Mouse (Mus musculus) stomach, embryonic 14.5 days (tissue): ENCODE results near the gene Slc9a3r1. TPM values are rescaled to one million over a fixed set of nuclear protein-coding genes. Genes with fewer than 3 reads are reported as not detected.
A peak's percentile ranks its signal among the peaks of the same experiment; 100 is the strongest.

Source experiments
- ATAC-seq: fragments of 200-750 bp; cut with Nextera tagmentation; 2 replicates; pipeline ENCODE4 v1.8.0; 2017; ENCODE audit warnings: low read depth, moderate TSS enrichment; ENCODE audit not compliant: insufficient number of reproducible peaks, insufficient read depth, low FRiP score
- H3K27ac ChIP-seq: fragments of 300-500 bp; sonication (generic); 2 replicates; pipeline ENCODE4 v1.5.1; 2014; ENCODE audit warnings: mild to moderate bottlenecking, low read length, moderate library complexity, mixed read lengths
- H3K27me3 ChIP-seq: fragments of 300-500 bp; sonication (generic); 2 replicates; pipeline ENCODE4 v1.6.1; 2014; ENCODE audit warnings: low read length, control low read depth, mixed read lengths; ENCODE audit not compliant: control insufficient read depth, insufficient read depth
- H3K36me3 ChIP-seq: fragments of 300-500 bp; sonication (generic); 2 replicates; pipeline ENCODE4 v1.6.1; 2014; ENCODE audit warnings: mild to moderate bottlenecking, control low read depth, low read length, moderate library complexity, mixed read lengths; ENCODE audit not compliant: control insufficient read depth, insufficient read depth
- H3K4me1 ChIP-seq: fragments of 300-500 bp; sonication (generic); 2 replicates; pipeline ENCODE4 v1.6.1; 2014; ENCODE audit warnings: low read length, control low read depth, mixed read lengths; ENCODE audit not compliant: control insufficient read depth, insufficient read depth
- H3K4me2 ChIP-seq: fragments of 300-500 bp; sonication (generic); replicated peaks from 2 replicates; pipeline ENCODE4 v1.6.1; 2014; ENCODE audit warnings: low read depth, low read length, control low read depth
- H3K4me3 ChIP-seq: fragments of 300-500 bp; sonication (generic); 2 replicates; pipeline ENCODE4 v1.5.1; 2014; ENCODE audit warnings: low read depth, low read length, control low read depth
- H3K9ac ChIP-seq: fragments of 300-500 bp; sonication (generic); replicated peaks from 2 replicates; pipeline ENCODE4 v1.6.1; 2014; ENCODE audit warnings: low read depth, mild to moderate bottlenecking, control low read depth, low read length, moderate library complexity, mixed read lengths
- H3K9me3 ChIP-seq: fragments of 300-500 bp; sonication (generic); 2 replicates; pipeline ENCODE4 v1.6.1; 2016; ENCODE audit warnings: low read depth, low read length, control low read depth; ENCODE audit not compliant: control insufficient read depth
- WGBS: fragments of 180-500 bp; shearing (Covaris S2); extraction: QIAGEN DNeasy Blood & Tissue Kit; methylation state at CpG from one replicate; pipeline ENCODE4 v1.1.7; 2014; 5-methylcytosine and 5-hydroxymethylcytosine counted together
- polyA plus RNA-seq: library from polyadenylated mRNA; unstranded; fragments of >200 nt; fragmentation: Nextera tagmentation; extraction: Ambion mirVana; gene quantifications from 2 replicates; pipeline ENCODE4 v1.2.1, GENCODE M21; 2014

Gene Slc9a3r1
- polyA plus RNA-seq, 1 experiment from 2014 or later: 105 TPM

- H3K9ac ChIP-seq: no peak overlapping the region
- no peaks in the 10 kb centered on the region for H3K9me3 ChIP-seq
- H3K4me1 ChIP-seq: peaks cover 58% of the 10 kb centered on the region
- H3K27ac ChIP-seq: peak overlapping the region; percentile 66; the same call in 1 of the 2 replicates
- peak overlapping the region; percentile 32 for H3K4me2 ChIP-seq
- ATAC-seq: peak; percentile 34
- H3K36me3 ChIP-seq: no peaks in the 10 kb centered on the region; the same call in 1 of the 2 replicates
- no peaks in the 10 kb centered on the region for H3K27me3 ChIP-seq
- H3K4me3 ChIP-seq: no peak overlapping the region
- WGBS: 16% methylated on average over 10 of the region's 10 CpGs
Observed at GRCm38 (mm10) chr11:115177559-115178195, 14.5 kb downstream of the Slc9a3r1 start.

GRCm38 (mm10) chr11:115178766-115179165 lies 15.6 kb downstream of the Slc9a3r1 start:
- Histone ChIP-seq H3K4me3 (no peak overlapping the region), H3K9me3 (no peaks in the 10 kb centered on the region), H3K36me3 (no peaks in the 10 kb centered on the region; the same call in 1 of the 2 replicates), H3K27me3 (no peaks in the 10 kb centered on the region), H3K4me2 (no peak overlapping the region), H3K27ac (peak overlapping the region; percentile 33; the same call in 1 of the 2 replicates), H3K9ac (no peak overlapping the region), H3K4me1 (peaks cover 47% of the 10 kb centered on the region)
- ATAC-seq: no peak
- 47% methylated on average over 2 of the region's 2 CpGs for WGBS

GRCm38 (mm10) chr11:115179191-115179590 lies 16.1 kb downstream of the Slc9a3r1 start:
- no peak overlapping the region for H3K4me2 ChIP-seq
- H3K27me3 ChIP-seq: no peaks in the 10 kb centered on the region
- no peak overlapping the region for H3K4me3 ChIP-seq
- no peak overlapping the region for H3K9ac ChIP-seq
- 69% methylated on average over 6 of the region's 6 CpGs for WGBS
- ATAC-seq: no peak
- no peaks in the 10 kb centered on the region for H3K9me3 ChIP-seq
- peaks cover 43% of the 10 kb centered on the region for H3K4me1 ChIP-seq
- H3K36me3 ChIP-seq: no peaks in the 10 kb centered on the region; the same call in 1 of the 2 replicates
- H3K27ac ChIP-seq: peak overlapping the region; percentile 33; the same call in 1 of the 2 replicates

- no peaks in the 10 kb centered on the region for H3K27me3 ChIP-seq
- H3K36me3 ChIP-seq: no peaks in the 10 kb centered on the region; the same call in 1 of the 2 replicates
- no peak overlapping the region for H3K9ac ChIP-seq
- H3K27ac ChIP-seq: no peak overlapping the region
- no peak for ATAC-seq
- no peak overlapping the region for H3K4me3 ChIP-seq
- H3K4me2 ChIP-seq: no peak overlapping the region
- 64% methylated on average over 6 of the region's 6 CpGs for WGBS
- H3K4me1 ChIP-seq: peaks cover 38% of the 10 kb centered on the region
- H3K9me3 ChIP-seq: no peaks in the 10 kb centered on the region
Observed at GRCm38 (mm10) chr11:115179881-115180280, 16.7 kb downstream of the Slc9a3r1 start.

- H3K27ac ChIP-seq: no peak overlapping the region
- no peak overlapping the region for H3K4me3 ChIP-seq
- no peaks in the 10 kb centered on the region; the same call in 1 of the 2 replicates for H3K36me3 ChIP-seq
- ATAC-seq: no peak
- WGBS: 19% methylated on average over 12 of the region's 12 CpGs
- no peaks in the 10 kb centered on the region for H3K27me3 ChIP-seq
- H3K9ac ChIP-seq: no peak overlapping the region
- no peak overlapping the region for H3K4me2 ChIP-seq
- peaks cover 23% of the 10 kb centered on the region for H3K4me1 ChIP-seq
- no peaks in the 10 kb centered on the region for H3K9me3 ChIP-seq
Observed at GRCm38 (mm10) chr11:115181913-115182638, 18.9 kb downstream of the Slc9a3r1 start.

GRCm38 (mm10) chr11:115184973-115185372 lies 21.8 kb downstream of the Slc9a3r1 start:
- Histone ChIP-seq H3K4me2 (no peak overlapping the region), H3K27ac (no peak overlapping the region), H3K36me3 (no peaks in the 10 kb centered on the region), H3K27me3 (no peaks in the 10 kb centered on the region), H3K9me3 (no peaks in the 10 kb centered on the region), H3K4me1 (peaks cover 12% of the 10 kb centered on the region), H3K9ac (no peak overlapping the region), H3K4me3 (no peak overlapping the region)
- ATAC-seq: no peak
- WGBS: 25% methylated on average over 4 of the region's 4 CpGs

- peak within 1 kb of the TSS; percentile 58; the same call in 1 of the 2 replicates for H3K27ac ChIP-seq
- WGBS: 1% methylated on average over 39 of the region's 39 CpGs
- no peaks in the 10 kb centered on the region for H3K36me3 ChIP-seq
- H3K9ac ChIP-seq: peak within 1 kb of the TSS; percentile 43
- H3K4me1 ChIP-seq: peaks cover 12% of the 10 kb centered on the region
- H3K4me3 ChIP-seq: peak within 1 kb of the TSS; percentile 53
- ATAC-seq: peak; percentile 88
- H3K27me3 ChIP-seq: no peaks in the 10 kb centered on the region
- H3K9me3 ChIP-seq: no peaks in the 10 kb centered on the region
- peak within 1 kb of the TSS; percentile 61 for H3K4me2 ChIP-seq
Observed at GRCm38 (mm10) chr11:115187224-115187639, 24.1 kb downstream of the Slc9a3r1 start, which contains the start of gene Tmem104. TSS of gene Tmem104 (plus strand) at chr11:115187487.

- Histone ChIP-seq H3K36me3 (no peaks in the 10 kb centered on the region), H3K4me3 (peak within 1 kb of the TSS; percentile 53), H3K4me1 (peaks cover 12% of the 10 kb centered on the region), H3K4me2 (peak within 1 kb of the TSS; percentile 61), H3K27me3 (no peaks in the 10 kb centered on the region), H3K27ac (peak within 1 kb of the TSS; percentile 58; the same call in 1 of the 2 replicates), H3K9ac (peak within 1 kb of the TSS; percentile 43), H3K9me3 (no peaks in the 10 kb centered on the region)
- 6% methylated on average over 12 of the region's 12 CpGs for WGBS
- peak; percentile 2; the same call in 1 of the 2 replicates for ATAC-seq
Observed at GRCm38 (mm10) chr11:115187693-115188092, 24.6 kb downstream of the Slc9a3r1 start, which contains the start of gene Nat9. TSS of gene Nat9 (minus strand) at chr11:115187859.
